Mouse (Mus musculus) forebrain, embryonic 15.5 days (tissue): ENCODE results near the gene Srsf2. TPM values are rescaled to one million over a fixed set of nuclear protein-coding genes. Genes with fewer than 3 reads are reported as not detected.

Experiments
- ATAC-seq: fragments of 200-750 bp; cut with Nextera tagmentation; replicated peaks from 2 replicates; pipeline ENCODE4 v1.8.0; 2017; ENCODE audit warnings: mild to moderate bottlenecking, moderate TSS enrichment, moderate library complexity
- H3K27ac ChIP-seq: fragments of 300-500 bp; sonication (generic); replicated peaks from 2 replicates; pipeline ENCODE4 v1.5.1; 2015; ENCODE audit warnings: mild to moderate bottlenecking, inconsistent platforms
- H3K27me3 ChIP-seq: fragments of 300-500 bp; sonication (generic); 2 replicates; pipeline ENCODE4 v1.6.1; 2015; ENCODE audit warnings: inconsistent platforms
- H3K36me3 ChIP-seq: fragments of 300-500 bp; sonication (generic); 2 replicates; pipeline ENCODE4 v1.6.1; 2015; ENCODE audit warnings: mild to moderate bottlenecking, inconsistent platforms
- H3K4me1 ChIP-seq: fragments of 300-500 bp; sonication (generic); 2 replicates; pipeline ENCODE4 v1.6.1; 2015; ENCODE audit warnings: inconsistent platforms
- H3K4me2 ChIP-seq: fragments of 300-500 bp; sonication (generic); replicated peaks from 2 replicates; pipeline ENCODE4 v1.6.1; 2015; ENCODE audit warnings: mild to moderate bottlenecking, inconsistent platforms
- H3K4me3 ChIP-seq: fragments of 300-500 bp; sonication (generic); 2 replicates; pipeline ENCODE4 v1.5.1; 2015; ENCODE audit warnings: mild to moderate bottlenecking, inconsistent platforms
- H3K9ac ChIP-seq: fragments of 300-500 bp; sonication (generic); replicated peaks from 2 replicates; pipeline ENCODE4 v1.6.1; 2015; ENCODE audit warnings: mild to moderate bottlenecking, inconsistent platforms
- H3K9me3 ChIP-seq: fragments of 300-500 bp; sonication (generic); 2 replicates; pipeline ENCODE4 v1.6.1; 2016; ENCODE audit warnings: inconsistent platforms
- WGBS: fragments of 180-500 bp; shearing (Covaris S2); methylation state at CpG from one replicate; pipeline ENCODE4 v1.1.7; 2015; ENCODE audit warnings: mixed read lengths; 5-methylcytosine and 5-hydroxymethylcytosine counted together
- polyA plus RNA-seq: library from polyadenylated mRNA; unstranded; fragments of >200 nt; fragmentation: Nextera tagmentation; extraction: Ambion mirVana; gene quantifications from 2 replicates; pipeline ENCODE4 v1.2.1, GENCODE M21; 2015

Gene Srsf2
- polyA plus RNA-seq, 1 experiment from 2014 or later: 680 TPM

GRCm38 (mm10) chr11:116873987-116874386 lies 21.1 kb upstream of the Srsf2 start:
- Histone ChIP-seq H3K4me3 (no peak overlapping the region), H3K27me3 (no peaks in the 10 kb centered on the region), H3K36me3 (peaks cover 42% of the 10 kb centered on the region), H3K9me3 (no peaks in the 10 kb centered on the region), H3K4me2 (no peak overlapping the region), H3K4me1 (no peaks in the 10 kb centered on the region), H3K9ac (no peak overlapping the region), H3K27ac (no peak overlapping the region)
- WGBS: 89% methylated on average over 20 of the region's 20 CpGs
- no peak for ATAC-seq

- Histone ChIP-seq H3K4me3 (no peak overlapping the region), H3K4me1 (no peaks in the 10 kb centered on the region), H3K27me3 (no peaks in the 10 kb centered on the region), H3K9me3 (no peaks in the 10 kb centered on the region), H3K4me2 (no peak overlapping the region), H3K9ac (no peak overlapping the region), H3K27ac (no peak overlapping the region), H3K36me3 (peaks cover 59% of the 10 kb centered on the region)
- WGBS: 89% methylated on average over 9 of the region's 9 CpGs
- no peak for ATAC-seq
Observed at GRCm38 (mm10) chr11:116871538-116871937, 18.6 kb upstream of the Srsf2 start.

GRCm38 (mm10) chr11:116869641-116870040 lies 16.7 kb upstream of the Srsf2 start:
- H3K4me1 ChIP-seq: no peaks in the 10 kb centered on the region
- H3K4me3 ChIP-seq: no peak overlapping the region
- WGBS: 82% methylated on average over 4 of the region's 4 CpGs
- H3K36me3 ChIP-seq: peaks cover 73% of the 10 kb centered on the region
- no peak overlapping the region for H3K9ac ChIP-seq
- H3K9me3 ChIP-seq: no peaks in the 10 kb centered on the region
- ATAC-seq: no peak
- H3K27me3 ChIP-seq: no peaks in the 10 kb centered on the region
- no peak overlapping the region for H3K27ac ChIP-seq
- no peak overlapping the region for H3K4me2 ChIP-seq

GRCm38 (mm10) chr11:116869223-116869622 lies 16.3 kb upstream of the Srsf2 start:
- WGBS: 90% methylated on average over 8 of the region's 8 CpGs
- H3K9me3 ChIP-seq: no peaks in the 10 kb centered on the region
- no peaks in the 10 kb centered on the region for H3K27me3 ChIP-seq
- ATAC-seq: no peak
- no peak overlapping the region for H3K4me2 ChIP-seq
- no peak overlapping the region for H3K27ac ChIP-seq
- peaks cover 72% of the 10 kb centered on the region for H3K36me3 ChIP-seq
- no peaks in the 10 kb centered on the region for H3K4me1 ChIP-seq
- H3K9ac ChIP-seq: no peak overlapping the region
- no peak overlapping the region for H3K4me3 ChIP-seq

GRCm38 (mm10) chr11:116868129-116868528 lies 15.2 kb upstream of the Srsf2 start:
- no peak for ATAC-seq
- 81% methylated on average over 3 of the region's 3 CpGs for WGBS
- H3K36me3 ChIP-seq: peaks cover 72% of the 10 kb centered on the region
- no peak overlapping the region for H3K4me3 ChIP-seq
- H3K4me2 ChIP-seq: no peak overlapping the region
- H3K9me3 ChIP-seq: no peaks in the 10 kb centered on the region
- no peaks in the 10 kb centered on the region for H3K4me1 ChIP-seq
- H3K27me3 ChIP-seq: no peaks in the 10 kb centered on the region
- no peak overlapping the region for H3K27ac ChIP-seq
- no peak overlapping the region for H3K9ac ChIP-seq

- H3K4me1 ChIP-seq: no peaks in the 10 kb centered on the region
- no peak for ATAC-seq
Observed at GRCm38 (mm10) chr11:116865945-116866585, 13.2 kb upstream of the Srsf2 start.

GRCm38 (mm10) chr11:116864444-116864843 lies 11.6 kb upstream of the Srsf2 start:
- Histone ChIP-seq H3K36me3 (peaks cover 84% of the 10 kb centered on the region), H3K27me3 (no peaks in the 10 kb centered on the region), H3K9ac (no peak overlapping the region), H3K9me3 (no peaks in the 10 kb centered on the region), H3K4me2 (no peak overlapping the region), H3K4me1 (no peaks in the 10 kb centered on the region), H3K4me3 (no peak overlapping the region), H3K27ac (no peak overlapping the region)
- WGBS: 91% methylated on average over 10 of the region's 10 CpGs
- ATAC-seq: no peak

More at GRCm38 (mm10) chr11:116865945-116866585, 13.2 kb upstream of the Srsf2 start:
- H3K4me2 ChIP-seq: no peak overlapping the region
- no peak overlapping the region for H3K4me3 ChIP-seq
- 82% methylated on average over 12 of the region's 12 CpGs for WGBS
- no peaks in the 10 kb centered on the region for H3K27me3 ChIP-seq
- peaks cover 74% of the 10 kb centered on the region for H3K36me3 ChIP-seq
- no peak overlapping the region for H3K27ac ChIP-seq
- H3K9me3 ChIP-seq: no peaks in the 10 kb centered on the region
- no peak overlapping the region for H3K9ac ChIP-seq

GRCm38 (mm10) chr11:116857183-116857850 lies 4.4 kb upstream of the Srsf2 start:
- Histone ChIP-seq H3K4me2 (no peak overlapping the region), H3K9ac (no peak overlapping the region), H3K9me3 (no peaks in the 10 kb centered on the region), H3K27me3 (no peaks in the 10 kb centered on the region), H3K27ac (no peak overlapping the region), H3K36me3 (peaks cover 35% of the 10 kb centered on the region), H3K4me3 (no peak overlapping the region), H3K4me1 (peaks cover 20% of the 10 kb centered on the region)
- ATAC-seq: no peak
- 90% methylated on average over 12 of the region's 12 CpGs for WGBS

GRCm38 (mm10) chr11:116854279-116854678 lies 1.4 kb upstream of the Srsf2 start:
- H3K9ac ChIP-seq: peak overlapping the region; percentile 76
- H3K9me3 ChIP-seq: no peaks in the 10 kb centered on the region
- 50% methylated on average over 10 of the region's 10 CpGs for WGBS
- H3K27ac ChIP-seq: no peak overlapping the region
- H3K36me3 ChIP-seq: peaks cover 21% of the 10 kb centered on the region
- peak overlapping the region; percentile 64 for H3K4me2 ChIP-seq
- ATAC-seq: no peak
- peaks cover 42% of the 10 kb centered on the region for H3K4me1 ChIP-seq
- H3K27me3 ChIP-seq: no peaks in the 10 kb centered on the region
- peak overlapping the region; percentile 90 for H3K4me3 ChIP-seq

- Histone ChIP-seq H3K36me3 (peaks cover 21% of the 10 kb centered on the region), H3K4me1 (peaks cover 45% of the 10 kb centered on the region), H3K27me3 (no peaks in the 10 kb centered on the region), H3K27ac (peak overlapping the region; percentile 99), H3K4me3 (peak overlapping the region; percentile 90), H3K9ac (peak overlapping the region; percentile 76), H3K4me2 (peak overlapping the region; percentile 64), H3K9me3 (no peaks in the 10 kb centered on the region)
- peak; percentile 91 for ATAC-seq
- WGBS: under 1% methylated on average over 36 of the region's 36 CpGs
Observed at GRCm38 (mm10) chr11:116853512-116853928, 626 bp upstream of the Srsf2 start.

GRCm38 (mm10) chr11:116852291-116852890 lies 503 bp downstream of the Srsf2 start, which contains the start of gene Mfsd11:
TSS of gene Mfsd11 (plus strand) at chr11:116852440.
- H3K36me3 ChIP-seq: peaks cover 30% of the 10 kb centered on the region
- under 1% methylated on average over 84 of the region's 91 CpGs for WGBS
- H3K9me3 ChIP-seq: no peaks in the 10 kb centered on the region
- H3K27ac ChIP-seq: peak within 1 kb of the TSS; percentile 99
- H3K9ac ChIP-seq: peak within 1 kb of the TSS; percentile 84
- no peaks in the 10 kb centered on the region for H3K27me3 ChIP-seq
- peak; percentile 62 for ATAC-seq
- H3K4me3 ChIP-seq: peak within 1 kb of the TSS; percentile 90
- H3K4me2 ChIP-seq: peak within 1 kb of the TSS; percentile 84
- peaks cover 47% of the 10 kb centered on the region for H3K4me1 ChIP-seq

- H3K27me3 ChIP-seq: no peaks in the 10 kb centered on the region
- H3K4me1 ChIP-seq: peaks cover 47% of the 10 kb centered on the region
- ATAC-seq: no peak
- WGBS: 1% methylated on average over 29 of the region's 29 CpGs
- peak overlapping the region; percentile 84 for H3K9ac ChIP-seq
- no peaks in the 10 kb centered on the region for H3K9me3 ChIP-seq
- H3K4me2 ChIP-seq: peak overlapping the region; percentile 84
- H3K4me3 ChIP-seq: peak overlapping the region; percentile 90
- H3K27ac ChIP-seq: peak overlapping the region; percentile 99
- peaks cover 30% of the 10 kb centered on the region for H3K36me3 ChIP-seq
Observed at GRCm38 (mm10) chr11:116851576-116852290, 1.2 kb downstream of the Srsf2 start.
